Mouse (Mus musculus) C2C12 (cell line): ENCODE data around the gene Trub2.

ENCODE experiments used
- CEBPB ChIP-seq: IDR thresholded peaks from one replicate; pipeline ENCODE4 v1.6.1; 2011; ENCODE audit warnings: low read depth, mild to moderate bottlenecking, control low read depth, moderate library complexity
- CTCF ChIP-seq: IDR thresholded peaks from one replicate; pipeline ENCODE4 v1.5.1; 2011; ENCODE audit not compliant: control insufficient read depth, insufficient read depth, insufficient read length
- FOSL1 ChIP-seq: IDR thresholded peaks from one replicate; pipeline ENCODE4 v1.8.0; 2011; ENCODE audit warnings: mild to moderate bottlenecking, low read length; ENCODE audit not compliant: poor library complexity, insufficient read depth, severe bottlenecking
- MAX ChIP-seq: IDR thresholded peaks from one replicate; pipeline ENCODE4 v1.6.1; 2011; ENCODE audit warnings: mild to moderate bottlenecking, control low read depth
- MYOG ChIP-seq: IDR thresholded peaks from one replicate; pipeline ENCODE4 v1.6.1; 2011; ENCODE audit not compliant: control insufficient read depth, insufficient read length; ENCODE audit errors: extremely low read depth
- USF1 ChIP-seq: IDR thresholded peaks from one replicate; pipeline ENCODE4 v1.6.1; 2011; ENCODE audit warnings: low read depth, mild to moderate bottlenecking, control low read depth, moderate library complexity

GRCm38 (mm10) chr2:29819363-29819762 lies 31.1 kb upstream of the Trub2 start:
- TF ChIP-seq CEBPB = no peak
- no peak for TF ChIP-seq USF1
- no peak for TF ChIP-seq CTCF
- no peak for TF ChIP-seq MYOG
- no peak for TF ChIP-seq MAX
- TF ChIP-seq FOSL1 = no peak
